Mouse (Mus musculus): Measurements from ENCODE around the gene Gatad2b.
"Not testable (repeated sequence)": the region's sequence is repeated elsewhere in the genome, so short reads cannot be mapped to it uniquely, and the experiment has no call there.

Gatad2b gene

GRCm38 (mm10) chr3:90292345-90293275 lies at the start of gene Gatad2b:
Gene Gatad2b, plus strand, starts transcription at chr3:90293178.
- DNase-seq (ENCODE audit: low read depth, low spot score): peak; percentile 100

DNA sequence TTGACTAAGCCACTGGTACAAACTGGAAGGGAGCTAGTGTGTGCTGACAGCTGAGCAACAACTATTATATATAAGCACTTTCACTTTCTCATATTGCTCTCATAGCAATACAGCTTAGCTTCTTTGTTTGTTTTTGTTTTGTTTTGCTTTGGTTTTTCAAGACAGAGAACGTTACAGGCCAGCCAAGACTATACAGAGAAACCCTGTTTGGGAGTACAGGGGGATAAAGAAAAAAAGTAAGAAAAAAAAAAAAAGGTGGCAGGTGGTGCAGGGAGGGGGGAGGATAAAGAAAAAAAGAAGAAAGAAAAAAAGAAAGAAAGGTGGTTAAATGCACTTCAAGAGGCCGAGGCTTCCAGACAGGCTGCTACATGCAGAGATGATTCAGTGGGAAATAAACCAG lies 47.6 kb upstream of the Gatad2b start:
- no peak for DNase-seq (ENCODE audit: low read depth, low spot score)

GRCm38 (mm10) chr3:90247630-90247959 lies 45.4 kb upstream of the Gatad2b start:
- DNase-seq (ENCODE audit: low read depth, low spot score): no peak

- peak; percentile 76 for DNase-seq (ENCODE audit: low read depth, low spot score)
These were observed 44.8 kb upstream of the Gatad2b start, which contains the start of gene Slc39a1 for GRCm38 (mm10) chr3:90247960-90248745. Gene Slc39a1, plus strand, starts transcription at chr3:90248172.

- no peak for DNase-seq (ENCODE audit: low read depth, low spot score)
These were observed 44.3 kb upstream of the Gatad2b start for GRCm38 (mm10) chr3:90248746-90249100.

DNA sequence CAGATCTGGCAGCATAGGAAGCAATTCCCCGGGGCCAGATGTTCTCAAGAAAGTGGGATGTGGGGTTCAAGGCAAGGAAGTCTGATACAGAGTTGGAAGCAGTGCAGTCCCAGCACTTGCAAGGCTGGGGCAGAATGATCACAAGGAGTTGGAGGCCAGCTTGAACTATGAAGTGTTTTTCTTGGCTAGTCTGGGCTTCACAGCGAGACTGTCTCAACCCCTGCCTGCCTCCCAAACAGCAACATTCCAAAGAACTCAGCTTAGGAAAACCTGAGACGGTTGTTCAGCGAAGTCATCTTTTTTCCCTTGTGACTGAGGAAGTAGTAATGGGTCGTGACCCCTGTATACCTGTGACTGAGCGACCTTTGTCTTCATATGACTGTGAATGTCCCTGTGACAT lies 42.2 kb upstream of the Gatad2b start:
- DNase-seq (ENCODE audit: low read depth, low spot score): no peak

DNA sequence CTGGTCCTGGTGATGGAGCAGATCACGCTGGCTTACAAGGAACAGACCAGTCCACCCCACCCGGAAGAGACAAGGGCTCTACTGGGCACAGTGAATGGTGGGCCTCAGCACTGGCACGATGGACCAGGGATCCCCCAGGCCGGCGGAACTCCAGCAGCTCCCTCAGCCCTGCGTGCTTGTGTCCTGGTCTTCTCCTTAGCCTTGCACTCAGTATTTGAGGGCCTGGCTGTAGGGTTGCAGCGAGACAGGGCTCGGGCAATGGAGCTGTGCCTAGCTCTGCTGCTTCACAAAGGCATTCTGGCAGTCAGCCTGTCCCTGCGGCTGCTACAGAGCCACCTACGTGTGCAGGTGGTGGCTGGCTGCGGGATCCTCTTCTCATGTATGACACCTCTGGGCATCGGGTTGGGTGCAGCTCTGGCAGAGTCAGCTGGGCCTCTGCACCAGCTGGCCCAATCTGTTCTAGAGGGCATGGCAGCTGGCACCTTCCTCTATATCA lies 41.2 kb upstream of the Gatad2b start:
- not testable (repeated sequence) for DNase-seq (ENCODE audit: low read depth, low spot score)

- not testable (repeated sequence) for DNase-seq (ENCODE audit: low read depth, low spot score)
These were observed 40.3 kb upstream of the Gatad2b start for GRCm38 (mm10) chr3:90252659-90253058.

GRCm38 (mm10) chr3:90253174-90253573 lies 39.8 kb upstream of the Gatad2b start:
- DNase-seq (ENCODE audit: low read depth, low spot score): not testable (repeated sequence)

GRCm38 (mm10) chr3:90253653-90254418 lies 39.1 kb upstream of the Gatad2b start, which contains the start of gene Crtc2:
Gene Crtc2, plus strand, starts transcription at chr3:90254163.
- peak; percentile 93 for DNase-seq (ENCODE audit: low read depth, low spot score)

DNA sequence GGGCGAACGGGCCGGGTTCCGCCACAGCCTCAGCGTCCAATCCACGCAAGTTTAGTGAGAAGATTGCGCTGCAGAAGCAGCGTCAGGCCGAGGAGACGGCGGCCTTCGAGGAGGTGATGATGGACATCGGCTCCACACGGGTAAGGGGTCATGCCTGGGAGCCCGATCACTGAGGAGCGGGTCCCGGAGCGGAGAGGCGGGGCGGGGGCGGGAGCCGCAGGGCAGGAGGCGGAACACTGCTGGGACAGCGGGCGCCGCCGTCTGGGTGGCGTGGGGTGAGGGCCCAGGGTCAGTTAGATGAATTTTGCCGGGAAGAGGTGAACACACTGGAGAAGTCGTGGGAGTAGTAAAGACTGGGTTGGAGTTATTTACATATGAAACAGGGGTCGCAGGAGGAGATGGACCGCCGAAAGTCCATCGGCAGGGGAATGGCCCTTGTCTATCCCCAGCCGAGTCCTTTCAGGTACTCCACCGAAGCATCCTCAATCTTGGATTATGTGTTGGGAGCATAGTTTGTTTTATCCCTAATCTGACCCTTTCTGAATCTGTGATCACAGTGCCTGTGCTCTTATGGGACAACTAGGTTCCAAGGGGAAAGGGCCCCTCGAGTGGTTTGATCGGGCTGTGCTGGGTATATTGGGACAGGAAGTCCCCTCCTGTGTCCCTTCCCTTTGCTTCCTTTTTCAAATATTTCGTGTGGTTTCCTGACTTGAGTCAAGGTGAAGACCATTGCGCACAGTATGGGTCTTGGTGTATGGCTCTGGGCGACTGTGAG lies 38.4 kb upstream of the Gatad2b start:
- DNase-seq (ENCODE audit: low read depth, low spot score): no peak

GRCm38 (mm10) chr3:90255194-90255565 lies 37.8 kb upstream of the Gatad2b start:
- no peak for DNase-seq (ENCODE audit: low read depth, low spot score)

GRCm38 (mm10) chr3:90255784-90256353 lies 37.1 kb upstream of the Gatad2b start:
- DNase-seq (ENCODE audit: low read depth, low spot score): no peak

- no peak for DNase-seq (ENCODE audit: low read depth, low spot score)
These were observed 36.0 kb upstream of the Gatad2b start for GRCm38 (mm10) chr3:90256731-90257530.

GRCm38 (mm10) chr3:90258521-90258920 lies 34.5 kb upstream of the Gatad2b start:
- no peak for DNase-seq (ENCODE audit: low read depth, low spot score)

GRCm38 (mm10) chr3:90263121-90263771 lies 29.7 kb upstream of the Gatad2b start:
- DNase-seq (ENCODE audit: low read depth, low spot score): no peak

DNA sequence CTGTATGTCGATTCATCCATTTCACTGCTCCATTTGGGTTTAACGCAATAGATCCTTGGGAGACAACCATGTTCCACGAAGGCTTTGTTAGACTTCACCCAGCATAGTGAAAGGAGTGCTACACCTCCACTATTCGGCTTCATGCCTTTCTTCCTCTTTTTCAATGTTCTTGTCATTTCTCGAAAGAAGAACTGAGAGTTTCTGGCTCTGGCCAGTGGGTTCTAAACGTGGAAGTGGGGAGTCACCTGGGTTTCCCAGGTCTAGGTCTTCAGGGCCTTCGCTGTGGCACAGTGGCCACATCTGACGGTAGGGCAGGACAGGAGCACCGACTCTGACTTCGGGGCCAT lies 28.3 kb upstream of the Gatad2b start:
- DNase-seq (ENCODE audit: low read depth, low spot score): no peak

DNA sequence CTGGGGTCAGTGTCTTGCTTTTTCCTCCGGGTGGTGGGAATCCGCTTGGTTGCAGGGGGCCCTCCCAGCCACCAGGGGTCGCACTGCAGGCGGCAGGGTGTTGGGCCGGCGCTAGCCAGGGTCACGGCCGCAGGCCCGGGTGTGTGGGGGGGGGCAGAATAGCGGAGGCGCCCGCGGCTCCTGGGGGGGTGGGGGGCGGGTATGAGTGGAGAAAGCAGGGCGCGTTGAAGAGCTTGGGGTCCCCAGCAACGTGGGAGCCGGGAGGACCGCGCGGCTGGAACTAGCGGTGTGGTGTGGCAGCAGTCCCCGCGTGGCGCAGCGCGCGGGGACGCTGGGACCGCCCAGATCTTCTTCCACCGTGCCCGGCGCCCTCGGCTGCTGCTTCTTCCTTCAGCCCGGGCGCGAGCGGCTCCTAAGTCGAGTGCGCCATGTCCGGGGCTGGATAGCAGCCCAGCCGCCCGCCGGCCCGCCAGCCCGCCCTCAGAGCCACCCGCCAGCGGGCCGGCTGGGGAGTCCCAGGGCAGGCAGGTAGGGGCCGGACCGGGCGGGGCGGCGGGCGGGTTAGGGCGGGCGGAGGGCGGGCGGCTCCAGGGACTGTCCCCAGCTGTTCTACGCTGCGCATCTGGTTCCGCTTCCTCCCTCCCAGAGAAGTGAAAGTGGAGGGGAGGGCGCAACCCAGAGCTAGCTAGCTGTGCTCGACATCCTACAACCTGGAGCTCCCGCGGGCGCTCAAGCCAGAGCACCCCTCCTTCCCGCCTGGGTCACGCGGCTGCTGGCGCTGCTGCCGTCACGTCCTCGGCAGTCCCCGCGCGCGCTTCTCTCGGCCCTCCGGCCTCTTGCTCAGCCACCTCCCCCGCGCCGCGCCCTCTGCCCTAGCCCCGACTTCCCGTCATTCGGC lies 27.7 kb upstream of the Gatad2b start, which contains the start of gene Dennd4b:
Gene Dennd4b (plus strand): TSS at position 152 of the 898 bp plus-strand sequence.
- peak; percentile 71 for DNase-seq (ENCODE audit: low read depth, low spot score)
